Mouse (Mus musculus) adrenal gland, postnatal 25 days (tissue): ENCODE results near the gene Amd1. TPM values are rescaled to one million over a fixed set of nuclear protein-coding genes. Genes with fewer than 3 reads are reported as not detected.
A peak's percentile ranks its signal among the peaks of the same experiment; 100 is the strongest.

ENCODE experiments used
- DNase-seq: peaks from one replicate; pipeline ENCODE4 v3.0.0; 2021; ENCODE audit warnings: mixed read lengths
- long read RNA-seq: library from polyadenylated mRNA; stranded (forward); transcript quantifications from one replicate; pipeline ENCODE4 v2.0.0, GENCODE M21; 2021
- total RNA-seq: library from RNA; stranded (reverse); gene quantifications from 2 replicates; pipeline ENCODE4 v1.2.3, GENCODE M21; 2021

Gene Amd1
- total RNA-seq = 41.1 and 55.9 TPM in 2 replicates
- long read RNA-seq, transcript Amd1-201 (8 exons, 3,204 nt) = major isoform, 20 of 24 reads
- long read RNA-seq, partial matches to known transcripts = 0 of 24 reads
- long read RNA-seq, other reads (novel, unspliced or antisense) = 4 of 24 reads

DNA sequence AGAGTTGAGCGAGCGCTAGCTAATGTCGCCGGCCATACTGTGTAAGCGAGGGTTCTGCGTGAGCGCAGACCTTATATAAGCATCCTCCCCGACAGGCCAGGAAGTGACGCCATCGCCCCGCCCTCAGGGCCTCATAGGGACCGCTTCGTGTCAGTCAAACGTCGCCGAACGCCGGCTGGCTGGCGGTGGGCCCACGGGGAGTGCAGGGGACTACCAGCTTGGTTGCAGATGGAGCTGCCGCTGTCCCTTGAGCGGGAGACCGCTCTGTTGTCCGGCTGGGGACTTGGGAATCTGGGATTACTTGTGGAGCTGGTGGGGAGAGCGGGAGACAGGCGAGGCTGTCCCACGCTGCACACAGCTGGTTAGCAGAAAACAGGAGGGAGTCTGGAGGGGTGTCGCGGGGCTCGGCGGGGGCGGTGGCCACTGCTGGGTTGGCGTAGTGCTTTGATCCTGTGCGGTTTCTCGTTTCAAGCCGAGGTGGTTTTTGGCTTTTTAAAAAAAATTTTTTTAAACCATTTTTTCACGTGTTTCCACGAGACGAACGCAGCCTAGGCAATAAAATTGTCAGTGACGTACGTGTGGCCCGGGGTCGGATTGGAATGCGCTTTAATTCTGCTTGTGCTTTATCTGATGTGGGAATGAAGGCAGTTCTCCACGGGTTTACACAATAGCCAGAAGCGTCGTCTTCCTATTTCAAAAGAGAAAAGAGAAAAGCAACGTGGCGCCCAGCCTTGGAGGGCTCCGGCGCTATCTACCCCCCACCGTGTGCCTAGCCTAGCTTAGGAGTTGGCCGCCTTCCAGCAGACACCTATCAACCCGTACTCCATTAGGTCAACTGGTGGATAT is at the start of gene Amd1:
TSS of gene Amd1 (minus strand) at position 47 of the 846 bp plus-strand sequence.
- peak; percentile 100 for DNase-seq

DNA sequence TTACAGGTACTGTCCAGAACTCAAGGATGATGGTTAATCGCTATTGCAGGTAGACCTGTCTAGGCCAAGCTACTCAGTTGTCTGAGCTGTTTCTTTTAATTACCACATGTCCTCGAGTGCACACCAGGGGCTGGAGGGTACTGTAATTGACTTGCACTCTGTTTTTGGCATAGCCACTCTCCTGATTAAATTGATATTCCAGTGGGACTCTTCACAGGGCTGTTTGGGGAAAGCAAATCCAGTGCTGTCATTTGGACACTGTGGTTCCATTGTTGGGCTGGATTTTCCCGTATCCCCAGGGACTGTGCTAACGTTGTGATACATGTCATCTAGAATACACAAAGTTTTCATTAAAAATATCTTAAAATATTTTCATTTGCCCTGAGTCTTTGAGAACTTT is 49.2 kb upstream of the Amd1 start:
- DNase-seq = no peak

DNA sequence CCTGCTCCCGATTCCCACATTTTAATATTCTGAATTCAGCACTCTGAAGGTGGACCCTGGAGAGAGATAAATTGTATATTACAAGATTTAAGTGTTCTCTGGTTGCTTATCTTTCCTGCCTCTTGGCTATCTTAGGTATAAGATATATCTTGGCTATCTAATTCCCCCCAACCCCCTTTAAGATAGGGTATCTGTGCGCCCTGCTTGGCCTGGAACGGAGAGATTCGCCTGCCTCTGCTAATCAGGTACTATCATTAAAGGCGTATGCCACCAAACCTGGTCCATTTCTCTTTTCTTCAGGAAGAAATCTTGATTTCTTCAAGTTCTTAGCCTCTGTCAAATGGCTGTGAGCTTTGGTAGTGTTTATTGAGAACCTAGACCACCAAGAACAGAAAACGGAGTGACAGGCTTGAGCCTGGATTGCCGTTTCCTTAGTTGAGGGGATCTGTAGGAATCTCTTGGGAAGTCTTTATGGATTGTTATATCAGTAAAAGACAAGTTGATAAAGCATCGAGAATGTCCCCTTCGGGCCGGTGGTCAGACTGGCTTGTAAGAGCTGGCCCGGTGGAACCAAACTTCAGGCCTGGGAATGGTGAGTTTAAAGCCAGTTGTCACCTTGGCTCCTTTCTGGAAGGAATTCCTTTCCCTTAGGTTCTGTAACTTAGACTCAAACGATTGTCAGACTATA is 48.4 kb upstream of the Amd1 start:
- DNase-seq = no peak

DNA sequence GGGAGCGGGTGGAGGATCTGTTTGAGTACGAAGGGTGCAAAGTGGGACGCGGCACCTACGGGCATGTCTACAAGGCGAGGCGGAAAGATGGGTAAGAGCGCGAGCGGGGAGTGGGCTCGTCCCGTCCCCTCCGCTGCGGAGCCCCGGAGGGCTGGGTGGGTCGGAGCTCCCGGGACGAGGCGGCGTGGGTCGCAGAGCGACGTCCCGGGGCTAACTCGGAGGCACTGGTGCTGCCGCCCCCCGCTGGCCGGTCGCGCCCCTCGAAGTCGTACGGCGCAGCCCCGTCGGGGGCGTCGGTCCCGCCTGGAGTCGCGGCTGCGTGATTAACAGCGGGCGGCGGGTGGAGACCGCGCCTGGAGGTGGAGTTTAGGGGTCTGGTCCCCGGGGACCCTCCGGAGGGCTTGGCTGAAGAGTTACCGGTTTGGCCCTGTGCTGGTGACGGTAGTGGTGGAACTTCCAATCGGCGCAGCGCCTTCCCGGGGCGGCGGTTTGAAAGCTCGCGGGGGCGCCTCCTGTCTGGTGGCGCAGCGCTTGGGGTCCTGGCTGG is 47.7 kb upstream of the Amd1 start:
- peak; percentile 55 for DNase-seq

DNA sequence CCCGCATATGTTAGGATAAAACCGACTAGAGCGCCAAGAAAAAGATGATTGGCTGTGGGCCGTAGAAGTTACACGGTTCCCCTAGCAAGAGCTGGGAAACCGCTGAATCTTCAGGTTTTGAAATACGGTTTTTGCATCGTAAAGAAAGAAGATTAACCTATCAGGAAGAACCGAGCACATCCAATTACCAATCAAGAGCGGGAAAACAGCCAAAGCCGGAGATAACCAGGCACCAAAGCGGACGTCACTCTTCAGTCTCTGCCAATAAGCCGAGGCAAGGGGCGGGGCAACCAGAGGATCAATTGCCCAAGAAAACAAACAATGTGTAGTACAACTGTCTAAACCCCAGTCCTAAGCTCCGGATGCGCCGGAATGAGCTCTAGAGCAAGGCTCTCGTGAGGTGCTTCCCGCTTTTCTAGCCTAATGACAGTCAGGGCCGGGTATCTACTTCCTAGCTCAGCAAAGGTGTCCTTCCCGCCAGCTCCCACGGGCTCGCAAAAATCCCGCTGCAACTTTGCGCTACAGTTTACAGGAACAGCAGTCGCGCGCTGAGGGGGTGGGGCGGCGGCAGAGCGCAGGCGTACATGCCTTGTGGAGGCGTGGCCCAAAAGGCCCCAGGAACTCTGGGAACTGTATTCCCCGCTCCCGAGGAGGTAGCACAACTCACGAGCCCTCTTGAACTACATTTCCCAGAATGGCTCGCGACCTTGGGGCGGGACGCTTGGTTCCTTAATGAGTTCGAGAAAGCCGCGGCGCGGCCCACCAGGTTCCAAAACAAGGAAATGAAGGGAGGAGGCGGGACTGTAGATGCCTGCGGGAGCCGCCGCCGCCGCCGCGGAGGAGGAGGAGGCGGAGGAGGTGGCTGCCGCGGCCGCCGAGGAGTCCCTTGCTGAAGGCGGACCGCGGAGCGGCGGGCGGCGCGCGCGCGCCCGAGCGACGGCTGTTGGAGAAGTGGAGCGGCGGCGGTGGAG is 46.9 kb upstream of the Amd1 start:
- DNase-seq = peak; percentile 94

DNA sequence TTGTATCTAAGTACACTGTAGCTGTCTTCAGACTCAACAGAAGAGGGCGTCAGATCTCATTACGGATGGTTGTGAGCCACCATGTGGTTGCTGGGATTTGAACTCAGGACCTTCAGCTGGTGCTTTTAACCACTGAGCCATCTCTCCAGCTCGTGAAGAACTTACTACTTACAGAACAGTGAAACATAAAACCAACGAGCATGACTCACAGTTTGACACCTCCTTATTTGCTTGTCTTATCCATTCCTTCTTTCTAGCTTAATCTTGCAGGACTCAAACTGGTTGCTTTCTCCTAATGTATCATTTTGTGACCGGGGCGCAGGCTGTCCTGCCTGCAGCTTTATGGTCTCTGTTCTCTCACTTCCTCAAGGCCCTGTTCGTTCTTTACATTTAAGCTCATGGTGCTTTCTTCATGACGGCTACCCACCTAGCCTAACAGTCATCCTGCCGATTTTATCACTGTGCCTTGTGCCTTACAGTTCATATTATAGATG is 45.5 kb upstream of the Amd1 start:
- no peak for DNase-seq

DNA sequence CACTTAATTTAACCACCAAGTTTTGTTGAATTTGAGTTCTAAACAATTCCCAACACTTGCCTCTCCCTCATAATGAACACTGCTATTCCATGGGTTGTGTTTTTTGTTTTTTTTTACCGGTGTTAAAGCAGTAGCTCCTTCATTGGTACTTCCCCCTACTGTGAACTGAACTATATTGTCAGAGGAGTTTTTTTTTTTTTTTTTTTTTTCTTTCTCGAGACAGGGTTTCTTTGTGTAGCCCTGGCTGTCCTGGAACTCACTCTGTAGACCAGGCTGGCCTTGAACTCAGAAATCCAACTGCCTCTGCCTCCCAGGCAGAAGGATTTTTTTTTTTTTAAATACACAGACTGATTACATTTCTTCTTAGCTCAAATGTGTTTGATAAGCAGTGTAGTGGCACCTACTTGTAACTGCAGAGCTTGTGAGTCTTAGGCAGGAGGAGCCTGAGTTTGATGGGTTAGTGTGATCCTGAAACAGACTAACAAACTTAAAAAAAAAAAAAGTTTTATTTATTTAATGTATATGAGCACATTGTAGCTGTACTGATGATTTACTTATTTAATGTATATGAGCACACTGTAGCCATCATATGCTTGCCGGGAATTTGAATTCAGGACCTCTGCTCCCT is 44.9 kb upstream of the Amd1 start:
- no peak for DNase-seq

DNA sequence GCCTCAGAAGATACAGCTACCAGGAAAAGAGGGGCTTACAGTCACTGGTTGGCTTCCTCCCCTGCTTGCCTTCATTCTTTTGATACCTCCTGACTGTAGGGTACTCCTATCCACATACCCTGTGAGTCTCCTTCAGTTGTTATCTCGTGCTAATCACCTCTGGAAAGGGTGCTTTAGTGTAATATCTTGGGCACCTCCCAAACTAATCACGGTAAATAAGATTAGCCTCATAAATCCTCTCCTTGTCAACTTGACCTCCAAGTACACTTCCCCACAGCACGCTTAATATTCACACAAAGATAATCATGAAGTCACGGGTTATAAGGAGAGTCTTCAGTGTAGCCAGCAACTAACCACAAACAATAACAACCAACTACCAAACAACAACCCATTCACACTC is 40.0 kb upstream of the Amd1 start:
- DNase-seq = no peak

DNA sequence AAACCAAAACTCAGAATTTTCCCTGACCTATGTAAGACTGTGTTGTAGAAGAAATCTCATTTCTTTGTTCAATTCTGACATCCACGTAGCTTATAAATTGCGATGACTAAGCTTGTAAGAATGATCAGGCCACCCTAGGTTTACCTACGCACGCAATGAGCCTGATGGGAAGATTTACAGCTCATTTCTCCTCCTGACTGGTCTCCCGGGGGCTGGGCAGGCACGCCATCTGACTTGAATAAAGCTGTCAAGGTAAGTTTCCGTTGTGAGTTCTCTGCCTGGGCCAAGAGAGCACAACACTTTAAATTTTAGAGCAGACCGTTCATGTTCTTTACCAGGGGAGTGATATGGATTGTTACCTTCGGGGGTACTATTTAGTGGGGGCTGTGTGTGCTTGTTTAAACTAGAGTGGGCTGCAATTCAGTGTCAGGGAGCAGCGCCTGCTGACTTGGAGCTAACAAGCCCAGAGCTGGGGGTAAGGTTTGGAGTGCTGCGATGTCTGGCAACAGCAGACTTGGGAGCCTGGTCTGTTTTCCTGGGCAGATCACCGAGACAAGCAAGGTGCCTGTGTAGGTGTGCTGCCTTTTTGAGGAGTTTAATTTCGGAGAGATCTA is 37.5 kb upstream of the Amd1 start, which contains the start of gene Cdk19:
TSS of gene Cdk19 (plus strand) at position 214 of the 614 bp plus-strand sequence.
- DNase-seq = no peak

DNA sequence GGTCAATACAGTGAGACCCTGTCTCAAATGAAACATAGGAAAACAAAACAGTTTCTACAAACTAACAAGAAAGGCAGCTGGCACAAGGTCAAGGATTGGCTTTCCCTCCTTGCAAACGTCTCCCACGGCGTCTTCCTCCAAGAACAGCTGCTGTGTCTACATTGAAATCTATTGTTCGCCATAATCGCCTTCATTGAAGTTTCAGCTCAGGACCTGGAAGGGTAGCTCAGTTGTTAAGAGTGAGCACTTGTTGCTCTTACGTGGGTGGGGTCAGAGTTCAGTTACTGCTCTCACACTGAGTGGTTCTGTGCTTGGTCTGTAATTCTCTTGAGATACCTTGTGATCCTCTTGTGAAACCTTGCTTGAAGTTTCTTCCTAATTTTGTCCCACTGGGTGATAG is 30.9 kb upstream of the Amd1 start:
- DNase-seq = no peak

DNA sequence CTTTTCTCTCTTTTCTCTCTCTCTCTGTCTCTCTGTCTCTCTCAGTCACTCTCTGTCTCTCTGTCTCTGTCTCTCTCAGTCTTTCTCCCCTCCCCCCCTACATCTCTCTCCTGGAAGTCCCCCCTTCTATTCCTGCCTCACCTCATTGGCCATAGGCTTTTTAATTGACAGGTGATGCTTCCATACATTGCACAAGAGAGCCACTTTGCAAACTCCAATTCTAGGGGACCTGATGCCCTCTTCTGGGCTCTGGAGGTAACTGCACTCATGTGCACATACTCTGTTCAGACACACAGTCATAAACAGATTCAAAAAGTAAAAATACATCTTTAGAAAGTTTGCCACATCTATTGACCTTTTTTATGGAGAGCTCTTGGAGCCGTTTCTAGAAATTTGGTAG is 28.3 kb upstream of the Amd1 start:
- DNase-seq = no peak

DNA sequence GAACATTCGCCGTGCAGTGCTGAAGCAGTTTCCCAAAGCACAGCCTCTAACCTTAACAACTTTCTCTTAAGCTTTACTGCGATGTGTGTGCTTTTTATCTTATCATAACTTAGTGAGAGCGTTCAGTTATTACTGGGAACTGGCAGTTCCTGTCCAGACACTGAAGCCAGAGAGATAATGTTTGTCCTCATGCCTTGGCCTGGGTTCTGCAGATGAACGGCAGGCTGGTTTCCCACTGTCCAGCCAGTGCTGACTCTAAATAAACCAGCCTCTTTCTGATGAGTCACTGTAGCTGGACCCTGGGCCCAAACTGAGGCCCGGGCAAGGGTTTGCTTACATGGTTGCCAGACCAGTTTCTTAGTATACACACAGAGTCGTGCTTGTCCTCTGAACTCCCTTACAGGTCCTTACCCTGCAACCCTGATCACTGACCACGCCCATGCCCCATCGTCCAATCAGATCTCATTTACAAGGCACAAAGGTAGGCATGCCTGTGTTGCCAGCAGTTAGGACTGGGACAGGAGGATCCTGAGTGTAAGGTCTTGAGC is 26.1 kb upstream of the Amd1 start:
- DNase-seq = no peak

DNA sequence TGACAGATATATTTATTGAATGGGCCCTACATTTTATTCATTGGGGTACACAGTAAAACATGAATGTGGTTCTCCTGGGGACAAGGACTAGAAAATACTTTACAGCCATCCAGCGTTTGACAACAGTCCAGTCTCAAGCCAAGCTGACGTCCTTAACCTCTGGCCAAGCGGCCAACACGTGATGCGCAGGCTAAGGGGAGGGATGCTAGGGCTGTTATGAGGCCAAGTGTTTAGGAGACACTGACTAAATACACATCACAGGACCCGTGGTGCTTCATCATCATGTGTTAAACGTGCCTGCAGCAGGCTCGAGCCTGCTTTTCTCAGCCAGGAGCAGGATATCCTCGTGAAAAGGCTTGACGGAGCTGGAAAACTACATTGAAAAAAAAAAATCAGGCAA is 18.3 kb upstream of the Amd1 start:
- no peak for DNase-seq

DNA sequence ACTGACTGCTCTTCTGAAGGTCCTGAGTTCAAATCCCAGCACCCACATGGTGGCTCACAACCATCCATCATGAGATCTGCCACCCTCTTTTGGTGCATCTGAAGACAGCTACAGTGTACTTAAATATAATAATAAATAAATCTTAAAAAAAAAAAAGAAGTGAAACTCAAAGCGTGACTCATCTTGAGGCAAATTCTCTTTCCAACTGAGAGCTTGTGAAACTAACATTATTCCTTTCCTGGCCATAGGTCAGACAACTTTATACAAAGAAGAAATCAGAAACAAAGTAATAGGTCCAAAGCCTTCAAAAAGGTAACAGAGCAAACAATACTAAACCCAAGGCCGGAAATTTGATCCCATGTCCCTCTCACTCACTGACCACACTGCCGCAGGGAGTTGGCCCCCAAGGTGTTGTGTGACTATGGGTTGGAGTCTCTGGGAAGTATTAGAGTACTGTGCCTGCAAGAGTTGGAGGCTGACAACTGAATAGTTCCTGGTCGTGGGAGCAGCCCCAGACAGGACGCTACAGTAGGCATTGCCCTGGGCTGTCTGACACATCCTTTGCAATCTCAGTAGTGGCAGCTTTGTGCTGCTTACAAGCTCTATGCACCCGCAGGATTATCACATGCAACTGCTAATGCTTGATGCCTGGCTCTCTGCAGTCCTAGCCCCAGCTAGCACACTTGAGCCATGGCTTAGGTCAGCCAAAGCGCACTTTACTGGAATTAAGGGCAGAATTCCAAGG is 15.0 kb upstream of the Amd1 start:
- no peak for DNase-seq

DNA sequence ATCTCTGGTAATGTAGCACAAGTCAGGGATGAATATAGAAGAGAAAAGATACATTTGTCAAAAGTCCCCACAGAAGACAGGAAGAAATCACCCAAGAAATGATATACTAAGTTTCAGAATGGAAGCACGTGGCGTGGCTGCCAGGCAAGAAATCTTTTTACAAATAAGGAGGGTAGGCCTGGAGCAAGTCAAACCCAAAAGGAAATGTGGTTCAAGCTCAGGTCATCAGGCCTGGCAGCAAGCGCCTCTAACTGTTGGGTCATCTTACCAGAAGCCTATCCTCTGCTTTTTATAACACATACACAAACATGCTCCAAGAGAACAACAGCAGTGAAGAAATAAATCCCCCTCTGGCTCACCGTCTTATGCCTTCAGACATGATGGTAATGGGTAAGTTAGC is 10.8 kb upstream of the Amd1 start:
- DNase-seq = no peak

DNA sequence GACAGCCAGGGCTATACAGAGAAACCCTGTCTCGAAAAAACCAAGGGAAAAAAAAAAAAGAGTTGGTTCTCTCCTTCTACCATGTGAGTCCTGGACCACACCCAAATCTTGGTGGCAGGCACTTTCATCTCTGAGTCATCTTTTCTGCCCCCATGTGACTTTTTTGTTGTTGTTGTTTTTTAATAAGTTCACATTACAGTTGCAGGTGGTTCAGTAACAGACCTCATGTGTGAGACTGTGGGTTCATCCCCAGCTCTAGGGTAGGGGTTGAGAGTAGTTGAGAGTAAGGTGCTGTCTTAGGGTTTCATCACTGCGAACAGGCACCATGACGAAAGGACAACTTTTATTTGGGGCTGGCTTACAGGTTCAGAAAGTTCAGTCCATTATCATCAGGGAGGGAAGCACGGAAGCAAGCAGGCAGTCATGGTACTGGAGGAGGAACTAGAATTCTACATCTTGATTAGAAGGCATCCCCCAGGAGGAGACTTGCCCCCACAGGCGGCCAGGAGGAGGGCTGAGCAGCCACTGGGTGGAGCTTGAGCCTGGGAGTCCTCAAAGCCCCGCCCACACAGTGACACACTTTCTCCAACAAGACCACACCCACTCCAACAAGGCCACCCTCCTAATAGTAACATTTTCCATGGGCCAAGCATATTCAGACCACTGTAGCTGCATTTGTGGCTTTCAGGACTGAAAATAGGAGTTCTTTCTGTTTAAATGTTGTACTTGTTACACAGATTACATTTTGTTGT is 8.1 kb upstream of the Amd1 start:
- DNase-seq = no peak

DNA sequence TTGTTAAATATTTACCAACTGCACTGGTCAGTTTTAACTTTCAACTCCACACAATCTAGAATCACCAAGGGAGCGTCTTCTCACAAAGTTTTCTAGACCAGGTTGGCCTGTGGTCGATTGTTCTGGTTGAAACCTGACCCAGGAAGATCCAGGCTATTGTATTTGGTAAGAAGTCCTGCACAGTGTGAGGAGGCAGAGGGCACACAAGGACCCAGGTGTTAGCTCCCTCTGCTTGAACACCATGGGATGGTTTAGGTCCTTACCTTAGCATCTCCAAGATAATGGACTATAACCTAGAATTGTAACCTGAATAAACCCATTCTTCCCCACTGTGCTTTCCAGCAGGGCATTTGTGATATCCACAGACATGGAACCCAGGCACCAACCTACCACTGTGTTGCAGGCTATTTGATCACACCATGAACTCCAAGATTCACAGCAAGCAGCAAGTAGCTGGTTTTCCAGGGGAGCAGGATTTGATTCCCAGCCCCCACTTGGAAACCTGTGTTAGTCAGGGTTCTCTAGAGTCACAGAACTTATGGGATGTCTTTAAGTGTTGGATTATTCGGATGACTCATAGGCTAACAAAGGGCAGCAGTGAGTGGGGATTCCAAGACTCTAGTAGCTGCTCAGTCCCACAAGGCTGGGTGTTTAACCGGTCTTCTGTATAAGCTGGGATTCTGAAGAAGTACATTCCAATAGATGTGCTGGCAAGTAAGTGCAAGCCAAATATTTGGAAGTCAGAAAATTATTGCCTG is 6.0 kb upstream of the Amd1 start:
- DNase-seq = no peak

DNA sequence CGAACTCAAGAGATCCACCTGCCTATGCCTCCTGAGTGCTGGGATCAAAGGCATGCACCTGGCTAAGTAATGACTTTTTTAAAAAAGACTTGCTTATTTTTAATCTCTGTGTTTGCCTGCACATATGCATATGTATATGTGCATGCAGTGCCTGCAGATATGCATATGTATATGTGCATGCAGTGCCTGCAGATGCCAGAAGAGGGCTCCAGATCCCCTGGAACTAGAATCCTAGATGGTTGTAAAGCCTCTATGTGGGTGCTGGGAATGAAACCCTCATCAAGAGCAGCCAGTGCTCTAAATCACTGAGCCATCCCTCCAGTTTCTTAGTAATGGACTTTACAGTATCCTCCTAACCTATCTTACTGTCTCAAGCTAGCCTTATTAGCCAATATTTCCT is 4.0 kb upstream of the Amd1 start:
- no peak for DNase-seq
